Mouse (Mus musculus): ENCODE measurements around the gene Uhrf1bp1l. TPM values are rescaled to one million over a fixed set of nuclear protein-coding genes. Genes with fewer than 3 reads are reported as not detected.

Gene Uhrf1bp1l
- 9.9 and 10.2 TPM in 2 replicates for polyA plus RNA-seq (2012; rRNA removed; ENCODE audit: low replicate concordance)

DNA sequence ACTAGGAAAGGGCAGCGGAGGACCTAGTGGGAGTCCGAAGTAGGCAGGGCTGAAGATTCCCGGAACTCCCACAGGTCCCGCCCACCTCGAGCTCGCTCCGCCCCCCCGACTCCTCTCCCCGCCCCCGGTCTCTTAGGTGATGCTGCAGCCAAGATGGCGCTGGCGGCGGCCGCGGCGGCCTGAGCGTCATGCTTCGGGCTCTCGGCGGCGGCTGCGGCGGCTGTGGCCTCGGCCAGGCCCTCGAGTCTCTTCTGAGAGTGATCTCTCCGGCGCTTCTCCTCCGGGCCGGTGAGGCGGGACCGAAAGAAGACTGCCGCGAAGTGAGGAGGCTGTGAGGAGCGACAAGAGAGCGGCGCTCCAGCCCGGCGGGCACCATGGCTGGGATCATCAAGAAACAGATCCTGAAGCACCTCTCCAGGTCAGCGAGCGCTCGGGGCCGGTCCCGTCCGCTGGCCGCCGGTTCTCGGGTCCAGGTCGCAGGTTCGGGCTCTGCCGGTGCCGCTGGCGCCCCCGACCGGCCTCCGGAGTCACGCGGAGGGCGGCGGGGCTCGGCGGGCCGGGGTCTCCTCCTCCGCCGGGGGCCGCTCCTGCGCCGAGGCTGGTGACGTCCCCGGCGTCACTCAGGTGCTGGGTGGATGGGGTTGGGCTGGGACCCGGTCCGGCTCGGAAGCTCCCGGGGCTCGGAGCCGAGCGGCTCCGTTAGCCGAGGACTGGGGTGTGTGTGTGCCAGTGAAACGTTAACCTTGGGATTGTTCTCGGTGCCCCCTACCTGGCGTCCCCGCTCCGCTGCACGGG, at the start of gene Uhrf1bp1l:
Uhrf1bp1l (plus strand) TSS at position 121 of the 795 bp plus-strand sequence.

DNA sequence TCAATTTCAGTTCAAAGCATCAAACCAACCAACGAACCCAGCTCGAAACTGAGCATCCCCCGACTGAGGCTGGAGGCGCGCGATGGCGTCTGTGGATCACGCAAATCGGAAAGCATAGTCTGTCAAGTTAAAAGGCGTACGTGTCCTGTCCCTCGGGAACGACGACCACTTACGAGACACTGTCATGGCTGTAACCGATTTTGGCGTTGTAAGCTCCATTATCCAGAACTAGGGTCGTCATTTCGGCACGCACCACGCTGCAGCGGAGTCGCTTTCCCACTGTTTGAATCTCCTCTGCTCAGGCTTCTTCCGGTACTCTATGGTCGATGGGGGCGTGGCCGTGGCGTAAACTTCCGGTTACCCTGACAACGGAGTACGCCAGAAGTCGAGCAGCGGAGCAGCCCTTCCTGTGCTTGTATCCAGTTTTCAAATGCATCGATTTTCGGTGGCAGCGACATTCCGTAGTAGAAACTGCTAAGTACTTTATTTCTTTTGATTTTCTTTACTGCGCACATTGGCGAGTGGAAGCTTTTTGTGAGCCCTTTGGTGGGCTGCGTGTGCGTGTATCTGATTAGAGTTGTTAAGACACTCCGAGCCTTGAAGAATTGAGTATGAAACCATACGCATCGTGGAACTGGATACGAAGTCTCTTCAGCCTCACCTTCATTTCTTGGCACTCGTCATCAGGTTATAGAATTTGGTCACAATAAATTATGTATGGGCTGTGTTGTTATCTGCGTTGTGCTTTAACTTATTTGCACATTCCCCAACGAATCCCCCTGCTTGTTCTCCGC, 12.6 kb upstream of the Uhrf1bp1l start, which contains the start of gene Actr6:
Actr6 (minus strand) TSS at position 295 of the 794 bp plus-strand sequence.

Other genes starting within 250 kb of the Uhrf1bp1l start
- gene Nr1h4, start 211.4 kb upstream of the Uhrf1bp1l start, polyA plus RNA-seq (2012; rRNA removed; ENCODE audit: low replicate concordance) = 0.37 and 0.39 TPM in 2 replicates
- gene Slc17a8, start 123.7 kb upstream of the Uhrf1bp1l start, polyA plus RNA-seq (2012; rRNA removed; ENCODE audit: low replicate concordance) = 0.07 TPM in 1 of 2 replicates, not detected in the other
- 8.5 and 15.0 TPM in 2 replicates for gene Scyl2, start 58.7 kb upstream of the Uhrf1bp1l start, polyA plus RNA-seq (2012; rRNA removed; ENCODE audit: low replicate concordance)
- gene Actr6, start 12.7 kb upstream of the Uhrf1bp1l start, polyA plus RNA-seq (2012; rRNA removed; ENCODE audit: low replicate concordance) = 1.3 and 2.9 TPM in 2 replicates
- 0.06 and 0.09 TPM in 2 replicates for gene Anks1b, start 128.5 kb downstream of the Uhrf1bp1l start, polyA plus RNA-seq (2012; rRNA removed; ENCODE audit: low replicate concordance)